Mouse (Mus musculus) heart, postnatal 0 days (tissue): ENCODE measurements around the gene Ankrd60. TPM values are rescaled to one million over a fixed set of nuclear protein-coding genes. Genes with fewer than 3 reads are reported as not detected.

ENCODE experiments used
- ATAC-seq: fragments of 200-750 bp; cut with Nextera tagmentation; 2 replicates; pipeline ENCODE4 v1.8.0; 2017; ENCODE audit warnings: low read depth, moderate number of reproducible peaks, moderate library complexity; ENCODE audit not compliant: insufficient read depth
- DNase-seq: peaks from one replicate; pipeline ENCODE4 v3.0.0-alpha.2; 2016; ENCODE audit warnings: low spot score
- H3K27ac ChIP-seq: fragments of 300-500 bp; sonication (generic); 2 replicates; pipeline ENCODE4 v1.5.1; 2014; ENCODE audit warnings: low read depth, mild to moderate bottlenecking
- H3K27me3 ChIP-seq: fragments of 300-500 bp; sonication (generic); 2 replicates; pipeline ENCODE4 v1.6.1; 2014; ENCODE audit warnings: low read length, mixed read lengths; ENCODE audit not compliant: control insufficient read depth, insufficient read depth
- H3K36me3 ChIP-seq: fragments of 300-500 bp; sonication (generic); replicated peaks from 2 replicates; pipeline ENCODE4 v1.6.1; 2014; ENCODE audit warnings: low read length, mixed read lengths; ENCODE audit not compliant: control insufficient read depth, insufficient read depth
- H3K4me1 ChIP-seq: fragments of 300-500 bp; sonication (generic); 2 replicates; pipeline ENCODE4 v1.6.1; 2014; ENCODE audit warnings: antibody characterized with exemption; ENCODE audit not compliant: control insufficient read depth, insufficient read depth
- H3K4me2 ChIP-seq: fragments of 300-500 bp; sonication (generic); 2 replicates; pipeline ENCODE4 v1.6.1; 2014; ENCODE audit warnings: low read depth, mild to moderate bottlenecking, low read length, moderate library complexity
- H3K4me3 ChIP-seq: fragments of 300-500 bp; sonication (generic); 2 replicates; pipeline ENCODE4 v1.5.1; 2014; ENCODE audit warnings: low read depth, low read length
- H3K9ac ChIP-seq: fragments of 300-500 bp; sonication (generic); replicated peaks from 2 replicates; pipeline ENCODE4 v1.6.1; 2014; ENCODE audit warnings: low read depth, low read length, mixed read lengths
- H3K9me3 ChIP-seq: fragments of 300-500 bp; sonication (generic); replicated peaks from 2 replicates; pipeline ENCODE4 v1.6.1; 2016; ENCODE audit warnings: low read length; ENCODE audit not compliant: control insufficient read depth
- CTCF ChIP-seq: IDR thresholded peaks from 2 replicates; pipeline ENCODE4 v1.5.1; 2016; ENCODE audit warnings: antibody characterized with exemption, control low read depth, low read depth
- EP300 ChIP-seq: IDR thresholded peaks from 2 replicates; pipeline ENCODE4 v1.6.1; 2016; ENCODE audit warnings: antibody characterized with exemption, low read depth
- WGBS: fragments of 180-500 bp; shearing (Covaris S2); extraction: QIAGEN DNeasy Blood & Tissue Kit; methylation state at CpG from one replicate; pipeline ENCODE4 v1.1.7; 2014; 5-methylcytosine and 5-hydroxymethylcytosine counted together
- polyA plus RNA-seq: library from polyadenylated mRNA; unstranded; fragments of >200 nt; fragmentation: Nextera tagmentation; extraction: Ambion mirVana; gene quantifications from 2 replicates; pipeline ENCODE4 v1.2.1, GENCODE M21; 2015
- total RNA-seq: library from RNA; depleted of rRNA; stranded (reverse); fragments of >200 nt; gene quantifications from 2 replicates; pipeline ENCODE4 v1.2.3, GENCODE M21; 2014; ENCODE audit warnings: low replicate concordance

Gene Ankrd60
- total and polyA plus RNA-seq, 2 experiments from 2014 or later, result not detected

DNA sequence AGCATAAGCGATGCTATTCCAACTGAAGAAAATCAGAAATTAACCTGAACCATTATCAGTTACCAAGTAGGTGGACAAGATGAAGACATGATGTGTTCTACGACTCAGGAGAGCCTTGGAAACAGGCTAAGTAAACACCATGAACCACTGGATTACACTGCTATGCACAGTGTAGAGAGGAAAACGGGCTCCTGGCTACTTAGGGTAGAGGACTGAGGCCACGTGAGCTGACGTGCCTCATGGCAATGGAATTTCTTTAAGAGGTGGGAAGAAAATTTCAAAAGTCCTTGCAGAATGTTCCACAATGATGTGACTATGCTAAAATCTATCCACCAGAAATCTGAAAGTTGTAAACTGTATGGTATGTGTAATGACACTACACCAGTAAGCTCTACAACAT, 41.0 kb upstream of the Ankrd60 start:
- no peaks in the 10 kb centered on the region for H3K4me1 ChIP-seq
- no peak overlapping the region for H3K4me2 ChIP-seq
- no peak overlapping the region for H3K27ac ChIP-seq
- H3K36me3 ChIP-seq, result peaks cover 12% of the 10 kb centered on the region; the same call in 1 of the 2 replicates
- DNase-seq (no peak), ATAC-seq (no peak)
- no peaks in the 10 kb centered on the region for H3K27me3 ChIP-seq
- H3K9me3 ChIP-seq, result no peaks in the 10 kb centered on the region
- no peak overlapping the region for H3K9ac ChIP-seq
- 88% methylated on average over 5 of the region's 5 CpGs for WGBS
- H3K4me3 ChIP-seq, result no peak overlapping the region
- TF ChIP-seq EP300, result no peak
- TF ChIP-seq CTCF, result no peak

DNA sequence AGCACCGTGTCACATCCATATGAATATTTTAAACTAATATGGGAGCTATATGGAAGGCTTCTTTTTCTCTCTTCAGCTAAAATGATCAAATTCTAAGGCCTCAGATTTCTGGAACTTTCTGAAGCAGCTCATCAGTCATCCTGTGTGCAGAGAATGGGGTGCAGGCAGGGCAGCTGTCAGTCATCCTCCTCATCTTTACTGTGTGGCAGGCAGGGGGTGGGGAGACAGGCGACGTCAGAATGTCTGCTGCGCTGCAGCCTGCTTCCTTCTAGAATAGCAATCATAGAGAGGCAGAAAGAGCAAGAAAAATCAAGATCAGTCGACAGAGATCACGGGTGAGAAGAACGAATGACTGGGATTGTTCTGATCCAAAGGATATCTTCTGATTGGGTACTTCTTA, 38.0 kb upstream of the Ankrd60 start:
- Histone ChIP-seq H3K27ac (no peak overlapping the region), H3K4me3 (no peak overlapping the region), H3K4me2 (no peak overlapping the region), H3K9me3 (no peaks in the 10 kb centered on the region), H3K9ac (no peak overlapping the region), H3K36me3 (peaks cover 22% of the 10 kb centered on the region; the same call in 1 of the 2 replicates), H3K27me3 (no peaks in the 10 kb centered on the region), H3K4me1 (no peaks in the 10 kb centered on the region)
- 83% methylated on average over 7 of the region's 7 CpGs for WGBS
- DNase-seq (no peak), ATAC-seq (no peak)
- TF ChIP-seq CTCF, result no peak
- no peak for TF ChIP-seq EP300

DNA sequence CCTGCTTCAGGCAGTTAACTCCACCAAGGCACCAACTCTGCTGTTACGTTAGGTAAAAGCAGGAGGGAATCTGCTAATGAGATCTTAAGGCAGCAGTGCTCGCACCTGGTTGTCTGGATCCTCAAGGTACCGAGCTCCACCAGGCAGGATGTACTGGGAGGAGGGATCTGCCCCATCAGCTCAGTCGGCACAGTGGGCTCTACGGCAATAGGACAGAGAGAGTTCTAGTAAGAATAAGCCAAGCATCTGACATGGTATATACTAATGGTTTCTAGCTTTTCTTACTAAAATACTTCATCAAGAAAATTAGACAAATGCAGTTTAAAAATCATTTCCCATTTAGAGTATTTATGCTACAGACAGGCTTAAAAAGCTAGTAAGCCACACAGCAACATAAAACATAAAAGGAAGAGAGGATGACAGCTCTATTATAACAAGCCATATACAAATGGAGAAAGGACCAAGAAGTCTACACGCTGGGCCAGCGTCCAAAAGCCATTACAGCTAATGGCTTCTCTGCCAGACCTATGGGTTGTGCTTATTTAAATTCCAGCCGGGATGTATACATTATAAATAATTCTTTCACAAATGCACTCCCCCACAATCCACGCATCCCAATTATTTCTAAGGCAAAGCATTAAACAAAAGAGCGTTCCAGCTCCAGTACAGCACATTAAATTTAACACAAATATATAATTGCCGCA, 37.4 kb upstream of the Ankrd60 start:
- WGBS, result 91% methylated on average over 11 of the region's 11 CpGs
- Histone ChIP-seq H3K4me3 (no peak overlapping the region), H3K27ac (no peak overlapping the region), H3K4me1 (no peaks in the 10 kb centered on the region), H3K9me3 (no peaks in the 10 kb centered on the region), H3K36me3 (peaks cover 25% of the 10 kb centered on the region; the same call in 1 of the 2 replicates), H3K27me3 (no peaks in the 10 kb centered on the region), H3K9ac (no peak overlapping the region), H3K4me2 (no peak overlapping the region)
- TF ChIP-seq EP300 (no peak), CTCF (no peak)
- ATAC-seq, result no peak
- no peak for DNase-seq

DNA sequence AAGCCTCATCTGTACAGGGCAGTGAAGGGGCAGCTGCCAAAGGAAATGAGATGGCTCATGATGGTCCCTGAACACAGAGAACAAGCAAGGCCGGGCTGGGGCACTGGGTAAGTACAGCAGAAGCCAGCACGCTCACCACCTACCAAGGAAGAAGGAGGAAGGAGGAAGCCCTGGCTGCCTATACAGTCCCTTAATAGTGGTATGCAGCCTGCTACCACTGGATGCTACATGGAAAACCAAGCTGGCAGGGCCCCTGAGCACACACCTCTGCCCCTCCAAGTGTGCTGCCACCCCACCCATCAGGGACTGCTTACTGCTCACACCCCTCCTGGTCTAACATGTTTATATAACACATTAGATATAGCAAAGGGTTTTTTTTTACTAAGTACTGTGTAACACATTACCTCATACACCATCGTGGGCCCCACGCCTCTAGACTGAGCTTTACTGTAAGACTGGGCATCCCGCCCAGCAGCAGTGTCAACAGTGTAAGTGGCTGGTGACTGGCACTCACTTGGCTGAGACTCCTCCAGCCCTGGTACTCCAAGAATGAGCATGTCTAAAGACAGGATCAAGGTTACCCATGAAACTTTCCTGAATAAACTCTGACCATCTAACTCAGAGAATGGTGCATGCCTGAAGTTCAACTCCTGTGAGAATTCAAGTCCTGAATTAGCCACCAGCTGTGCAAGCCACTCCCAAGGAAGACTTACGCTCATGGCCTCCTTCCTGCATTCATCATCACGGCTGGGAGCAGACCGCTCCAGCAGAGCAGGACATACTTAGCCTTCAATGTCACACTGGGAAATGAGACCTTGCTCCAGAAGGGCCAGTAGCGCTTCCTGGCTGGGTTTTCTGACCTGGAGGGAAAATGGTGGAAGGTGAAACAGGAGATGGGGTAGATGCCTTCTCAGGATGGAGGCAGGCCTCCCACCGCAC, 30.1 kb upstream of the Ankrd60 start:
- DNase-seq (peak; percentile 75), ATAC-seq (peak; percentile 94)
- H3K36me3 ChIP-seq, result peaks cover 7% of the 10 kb centered on the region; the same call in 1 of the 2 replicates
- no peak overlapping the region for H3K4me3 ChIP-seq
- TF ChIP-seq CTCF, result no peak
- TF ChIP-seq EP300, result no peak
- no peaks in the 10 kb centered on the region for H3K9me3 ChIP-seq
- H3K4me2 ChIP-seq, result no peak overlapping the region
- 52% methylated on average over 10 of the region's 10 CpGs for WGBS
- H3K27ac ChIP-seq, result peak overlapping the region; percentile 41
- H3K27me3 ChIP-seq, result no peaks in the 10 kb centered on the region
- H3K9ac ChIP-seq, result no peak overlapping the region
- H3K4me1 ChIP-seq, result peaks cover 13% of the 10 kb centered on the region

DNA sequence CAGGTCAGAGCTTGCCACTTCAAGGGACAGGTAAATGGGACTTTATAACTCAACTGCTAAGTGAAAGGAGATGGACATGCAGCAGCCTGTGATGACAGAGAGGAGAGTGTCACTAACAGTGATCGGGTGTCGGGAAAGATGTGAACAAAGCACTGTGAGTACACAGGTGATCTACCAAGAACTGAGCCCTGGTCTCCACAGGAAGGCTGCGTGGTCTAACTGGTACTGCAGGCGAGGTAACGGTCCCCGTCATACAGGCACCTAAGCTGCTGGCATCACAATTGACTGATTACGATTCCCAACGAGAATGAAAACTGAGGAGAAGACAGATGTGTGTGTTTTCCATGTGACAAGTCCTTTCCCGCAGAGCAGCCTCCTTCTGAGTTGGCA, 28.2 kb upstream of the Ankrd60 start:
- Histone ChIP-seq H3K4me1 (peaks cover 13% of the 10 kb centered on the region), H3K4me3 (no peak overlapping the region), H3K27me3 (no peaks in the 10 kb centered on the region), H3K9me3 (no peaks in the 10 kb centered on the region), H3K27ac (no peak overlapping the region), H3K4me2 (no peak overlapping the region), H3K36me3 (peaks cover 5% of the 10 kb centered on the region; the same call in 1 of the 2 replicates), H3K9ac (no peak overlapping the region)
- TF ChIP-seq CTCF (no peak), EP300 (no peak)
- no peak for DNase-seq
- no peak for ATAC-seq
- WGBS, result 88% methylated on average over 9 of the region's 9 CpGs
